Mouse (Mus musculus): ENCODE measurements around the gene Rbsn.

Rbsn gene

GRCm38 (mm10) chr6:92214773-92215449 lies at the start of gene Rbsn:
TSS of gene Rbsn (minus strand) at chr6:92214925.
- DNase-seq (ENCODE audit: low spot score in 2 of 2): peak; percentile 83 to 89

DNA sequence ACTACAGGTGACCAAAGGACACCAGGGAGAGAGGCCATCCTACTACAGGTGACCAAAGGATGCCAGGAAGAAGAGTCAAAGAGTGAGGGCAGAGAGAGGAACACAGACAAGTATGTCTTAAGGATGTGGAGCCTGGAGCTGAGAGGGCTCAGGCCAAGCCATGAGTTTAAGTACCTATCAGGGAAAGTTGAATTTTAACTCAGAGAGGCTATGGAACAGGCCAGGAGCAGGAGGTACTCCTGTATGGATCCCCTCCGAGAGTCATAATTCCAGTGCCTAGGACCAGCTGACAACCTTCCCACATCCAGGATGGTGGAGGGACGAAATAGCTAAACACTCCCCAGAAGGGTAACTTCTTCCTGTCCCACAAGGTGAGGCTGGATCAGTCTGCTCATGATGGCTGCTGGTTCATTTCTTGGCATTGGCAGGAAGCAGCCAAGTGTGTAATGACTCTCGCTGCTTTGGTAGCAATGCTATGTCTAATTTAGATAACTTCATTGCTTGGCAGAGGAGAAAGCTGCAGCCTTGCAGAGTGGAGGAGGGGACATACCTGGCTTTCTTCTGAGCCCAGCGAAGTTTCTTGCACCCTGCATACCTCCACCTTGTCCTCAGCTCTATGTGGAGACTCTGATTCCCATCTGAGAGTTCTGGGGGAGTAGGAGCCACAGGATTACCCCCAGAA lies 46.6 kb upstream of the Rbsn start:
- no peak for DNase-seq (ENCODE audit: low spot score in 2 of 2)

DNA sequence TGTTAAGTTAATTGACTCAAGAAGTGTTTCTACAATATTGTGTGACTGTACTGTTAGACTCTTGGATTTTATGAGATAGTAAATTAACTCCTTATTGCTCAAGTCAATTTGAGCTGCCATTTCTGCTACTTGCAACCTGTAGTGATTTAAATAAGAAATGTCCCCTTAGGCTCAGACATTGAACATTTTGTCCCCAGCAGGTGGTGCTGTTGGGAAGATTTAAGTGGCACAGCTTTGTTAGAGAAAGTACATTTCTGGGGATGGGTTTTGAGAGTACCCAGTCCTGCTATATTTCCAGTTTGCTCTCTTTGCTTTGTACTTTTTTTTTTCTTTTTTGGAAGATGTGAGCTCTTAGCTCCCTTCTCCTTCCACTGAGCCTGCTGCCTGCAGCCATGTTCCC lies 40.6 kb upstream of the Rbsn start:
- no peak for DNase-seq (ENCODE audit: low spot score in 2 of 2)

GRCm38 (mm10) chr6:92253253-92253870 lies 38.6 kb upstream of the Rbsn start:
- no peak for DNase-seq (ENCODE audit: low spot score in 2 of 2)

GRCm38 (mm10) chr6:92247215-92247919 lies 32.6 kb upstream of the Rbsn start:
- DNase-seq (ENCODE audit: low spot score in 2 of 2): no peak

DNA sequence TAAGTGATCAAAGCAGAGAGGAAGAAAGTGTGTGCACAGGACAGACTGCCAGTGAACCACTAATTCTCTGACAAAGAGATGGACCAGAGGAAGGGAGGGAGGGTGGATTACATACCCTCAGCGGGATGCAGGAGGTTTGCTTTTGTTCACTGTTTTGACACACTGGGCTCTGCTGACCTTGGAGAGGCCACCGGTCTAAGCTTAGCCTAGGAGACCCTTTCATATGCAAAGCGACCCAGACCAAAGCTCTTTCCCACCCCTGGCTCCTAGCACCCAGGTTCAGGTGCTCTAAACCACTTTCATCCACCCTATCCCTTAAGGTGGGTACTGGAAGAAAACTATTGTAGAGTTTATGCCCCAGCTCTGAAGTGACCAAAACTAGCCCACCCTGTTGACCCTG lies 31.6 kb upstream of the Rbsn start:
- no peak for DNase-seq (ENCODE audit: low spot score in 2 of 2)

DNA sequence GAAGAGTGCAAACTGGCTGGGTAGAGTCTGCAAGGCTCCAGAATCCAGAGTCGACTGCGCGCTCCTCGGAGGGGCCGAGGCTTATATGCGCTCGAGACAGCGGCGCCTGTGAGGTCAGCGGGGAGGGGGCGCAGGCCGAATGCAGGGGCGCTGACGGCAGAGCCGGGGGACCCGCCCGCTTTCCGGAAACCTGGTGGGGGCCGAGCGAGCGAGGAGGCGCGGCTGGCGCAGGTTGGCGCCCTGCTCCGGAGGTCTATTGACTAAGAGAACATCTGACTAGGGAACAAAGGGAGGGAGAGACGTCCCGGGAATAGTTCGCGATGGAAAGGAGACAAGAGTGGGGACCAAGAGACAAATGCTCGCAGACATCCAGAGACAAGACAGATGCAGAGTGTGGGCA lies 29.9 kb upstream of the Rbsn start, which contains the start of gene Trh:
Gene Trh (minus strand): TSS at position 60 of the 400 bp plus-strand sequence.
- DNase-seq (ENCODE audit: low spot score in 2 of 2): no peak

DNA sequence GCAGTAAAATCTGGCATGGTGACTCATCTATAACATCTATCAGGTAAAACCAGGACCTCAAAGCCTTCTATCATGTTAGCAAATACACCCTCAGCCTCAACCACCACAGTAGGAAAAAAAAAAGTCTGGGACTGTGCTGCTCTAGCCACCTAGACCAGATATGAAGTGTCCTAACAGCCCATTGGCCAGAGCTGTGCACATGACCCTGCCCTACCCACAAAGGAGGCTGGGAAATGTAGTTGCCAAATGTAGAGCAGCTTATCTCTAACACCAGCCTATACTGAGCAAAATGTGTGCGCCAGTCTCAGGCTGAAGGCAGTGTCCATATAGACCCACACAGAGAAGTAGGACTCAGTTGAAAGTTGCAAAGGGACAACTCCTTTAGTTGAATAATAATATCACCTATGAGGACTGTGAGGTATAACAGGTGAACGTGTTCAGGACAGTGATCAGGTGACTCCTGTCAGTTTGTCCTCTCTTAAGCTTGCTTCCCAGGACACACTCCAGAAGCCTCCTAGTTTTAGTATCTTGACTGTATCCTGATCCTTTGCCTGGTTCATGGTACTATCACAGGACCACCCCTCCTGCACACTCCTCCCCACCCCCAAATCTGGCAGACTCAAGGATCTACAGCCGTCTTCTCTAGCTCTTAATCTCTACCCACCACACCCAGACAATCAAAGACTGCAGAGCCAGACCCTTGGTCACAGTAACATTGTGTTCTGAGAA lies 26.6 kb upstream of the Rbsn start:
- DNase-seq (ENCODE audit: low spot score in 2 of 2): peak in 1 of 2 experiments; percentile 32

- no peak for DNase-seq (ENCODE audit: low spot score in 2 of 2)
Observed at GRCm38 (mm10) chr6:92235036-92235435, 20.3 kb upstream of the Rbsn start.

GRCm38 (mm10) chr6:92231762-92232161 lies 17.0 kb upstream of the Rbsn start:
- no peak for DNase-seq (ENCODE audit: low spot score in 2 of 2)

GRCm38 (mm10) chr6:92231356-92231755 lies 16.6 kb upstream of the Rbsn start:
- DNase-seq (ENCODE audit: low spot score in 2 of 2): no peak

GRCm38 (mm10) chr6:92229586-92229985 lies 14.9 kb upstream of the Rbsn start:
- DNase-seq (ENCODE audit: low spot score in 2 of 2): no peak

- no peak for DNase-seq (ENCODE audit: low spot score in 2 of 2)
Observed at GRCm38 (mm10) chr6:92229103-92229502, 14.4 kb upstream of the Rbsn start.

DNA sequence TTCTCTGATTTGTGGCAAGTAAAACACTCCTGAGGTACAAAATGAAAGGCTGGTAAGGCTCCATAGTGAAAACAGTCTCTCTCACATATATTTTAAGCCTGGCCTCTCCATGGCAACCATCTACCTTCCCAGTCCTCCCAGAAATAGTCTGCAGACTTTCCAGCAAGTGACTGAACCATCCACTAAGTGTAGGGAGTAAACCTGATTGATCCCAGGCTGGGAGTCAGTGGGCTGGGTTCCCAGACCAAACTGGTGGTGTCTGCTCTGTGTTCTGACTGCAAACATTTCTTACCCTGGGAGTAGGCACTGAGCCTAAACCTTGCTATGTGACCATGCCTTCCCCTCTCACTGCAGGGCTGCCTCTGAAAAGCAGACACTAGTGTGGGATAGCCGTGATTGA lies 10.3 kb upstream of the Rbsn start:
- DNase-seq (ENCODE audit: low spot score in 2 of 2): no peak

DNA sequence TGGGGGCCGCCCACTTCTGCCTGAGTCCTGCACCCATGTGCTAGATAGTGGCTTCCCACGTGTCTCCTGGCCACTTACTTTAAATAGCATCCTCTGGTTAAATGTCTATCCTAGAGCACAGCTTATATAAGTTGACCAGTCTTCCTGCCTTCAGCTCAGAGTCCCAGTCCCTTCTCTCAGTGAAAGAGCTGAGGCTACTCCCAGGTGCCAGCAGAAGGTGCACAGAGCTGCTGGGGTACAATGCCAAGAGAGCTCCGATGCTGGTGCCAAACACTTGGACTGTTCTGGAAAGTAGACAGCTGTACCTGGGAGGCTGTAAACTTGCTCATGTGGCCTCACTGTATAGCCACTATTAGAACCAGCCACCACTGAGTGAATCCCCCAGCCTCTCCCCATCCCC lies 7.3 kb upstream of the Rbsn start:
- DNase-seq (ENCODE audit: low spot score in 2 of 2): no peak

DNA sequence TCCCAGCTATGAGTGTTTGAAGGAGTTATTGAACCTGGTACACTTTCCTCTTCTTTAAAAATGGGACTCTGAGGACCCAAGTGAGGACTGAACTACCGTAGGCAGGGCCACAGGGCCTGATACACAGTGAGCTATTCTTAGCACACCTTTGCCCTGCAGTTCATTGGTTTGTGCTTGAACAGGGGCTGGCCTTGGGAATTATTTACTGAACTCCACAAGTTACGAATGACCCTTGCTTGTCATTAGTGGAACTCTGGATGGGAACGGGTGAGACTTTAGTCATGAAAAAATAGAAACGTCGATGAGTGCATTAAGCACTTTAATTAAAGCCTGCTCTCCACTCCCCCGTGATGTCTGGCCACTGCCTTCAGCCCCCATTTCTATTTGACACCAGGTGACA lies 6.9 kb upstream of the Rbsn start:
- no peak for DNase-seq (ENCODE audit: low spot score in 2 of 2)

DNA sequence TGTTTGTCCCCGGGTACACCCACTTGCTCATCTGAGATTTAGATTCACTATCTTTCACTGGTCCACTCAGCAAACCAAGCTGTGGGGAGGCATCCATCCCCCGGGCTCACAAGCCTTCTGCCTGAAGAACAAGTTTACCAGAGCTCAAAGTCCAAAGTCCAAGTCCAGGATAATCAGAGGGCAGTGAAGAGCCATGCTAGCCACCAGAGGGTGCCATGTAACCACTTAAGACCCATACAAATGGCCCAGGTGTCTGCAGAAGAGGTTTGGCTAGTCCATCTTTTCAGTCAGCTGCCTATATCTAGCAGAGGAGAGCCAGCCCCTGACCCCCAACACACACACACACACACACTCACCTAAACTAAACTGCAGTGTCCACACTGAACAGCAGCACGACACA lies 4.7 kb upstream of the Rbsn start:
- peak in 1 of 2 experiments; percentile 31 for DNase-seq (ENCODE audit: low spot score in 2 of 2)

GRCm38 (mm10) chr6:92214055-92214772 lies 511 bp downstream of the Rbsn start:
- peak in 1 of 2 experiments; percentile 19 for DNase-seq (ENCODE audit: low spot score in 2 of 2)

DNA sequence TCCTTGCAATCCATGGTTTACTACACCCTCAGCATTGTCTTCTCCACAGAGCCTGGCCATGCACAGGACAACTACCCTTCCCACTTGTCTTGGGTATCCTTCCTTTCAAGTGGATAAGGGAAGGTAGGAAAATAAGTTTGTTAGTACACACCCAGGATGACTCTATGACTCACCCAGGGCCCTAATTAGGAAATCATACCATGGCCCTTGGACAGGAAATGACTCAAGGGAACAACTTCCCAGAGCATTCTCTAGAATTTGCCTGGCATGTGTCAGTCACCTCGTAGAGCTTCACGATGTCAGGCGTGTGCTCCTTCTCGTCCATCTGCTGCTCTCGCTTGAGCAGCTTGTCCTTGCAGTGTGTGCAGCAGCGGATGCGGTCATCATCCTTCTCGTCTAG lies 15.3 kb downstream of the Rbsn start:
- no peak for DNase-seq (ENCODE audit: low spot score in 2 of 2)

GRCm38 (mm10) chr6:92184178-92184577 lies 30.5 kb downstream of the Rbsn start:
- DNase-seq (ENCODE audit: low spot score in 2 of 2): no peak

GRCm38 (mm10) chr6:92183621-92184131 lies 31.0 kb downstream of the Rbsn start, which contains the start of gene Mrps25:
TSS of gene Mrps25 (minus strand) at chr6:92184033.
- peak; percentile 23 to 74 for DNase-seq (ENCODE audit: low spot score in 2 of 2)

Data from frontal cortex, postnatal 10 days (tissue).